Mouse (Mus musculus) 416B (cell line): ENCODE measurements at regions not wholly inside any gene's neighbourhood (a gene's known extent, or its start where the extent isn't known, plus 50 kb on each side); places are given as distances from the start of the nearest gene placed in this dataset.
A peak's percentile ranks its signal among the peaks of the same experiment; 100 is the strongest.

Experiments used
- DNase-seq: peaks from one replicate; pipeline ENCODE4 v3.0.0; 2011; ENCODE audit warnings: low read depth

- DNase-seq = peak; percentile 52
Observed at GRCm38 (mm10) chr17:54065187-54065795, 74.8 kb upstream of the Sult1c1 start.

- peak; percentile 50 for DNase-seq
Observed at GRCm38 (mm10) chr17:54061280-54061679, 70.8 kb upstream of the Sult1c1 start.
